8 mouse cellular contexts compared by ENCODE assay signal in the genomic region with DNA sequence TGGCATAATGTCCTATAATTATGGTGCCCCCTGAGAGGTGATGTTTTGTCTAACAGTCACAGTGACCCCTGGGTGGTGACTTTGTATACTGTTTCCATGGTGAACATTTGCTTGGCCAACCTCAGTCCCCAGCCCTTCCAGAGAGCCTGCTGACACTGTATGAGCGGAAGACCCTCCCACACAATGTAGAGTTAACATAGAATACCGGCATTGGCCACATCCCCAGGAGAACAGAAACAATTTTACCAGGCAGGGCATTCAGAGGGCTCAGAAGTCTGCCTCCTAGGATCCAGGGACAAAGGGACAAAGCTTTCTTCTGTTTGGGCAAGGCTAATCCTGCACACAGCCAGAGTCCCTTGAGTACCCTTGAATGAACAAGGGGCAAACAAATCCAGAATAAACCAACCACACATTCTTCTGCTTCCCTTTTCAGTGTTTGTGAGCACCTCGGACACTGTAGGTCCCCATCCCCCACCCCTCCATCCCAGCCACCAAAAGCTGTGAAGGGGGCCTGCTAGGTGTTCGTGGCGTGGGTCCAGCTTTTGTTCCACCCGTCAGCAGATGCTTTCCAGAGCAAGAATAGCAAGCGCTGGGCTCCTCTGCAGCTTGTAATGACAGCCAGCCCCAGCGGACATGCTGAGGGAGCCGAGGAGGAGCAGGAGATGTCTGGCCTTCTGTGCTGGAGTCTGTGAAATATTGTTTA.
DNase-seq lines count a peak whose midpoint lies in the region; ATAC-seq and TF ChIP-seq lines count a peak whose summit lies in the region.

No protein-coding gene starts in this region.

- H3K36me3 ChIP-seq in intestine, embryonic 14.5 days (ENCODE audit: control insufficient read depth, insufficient read depth, low read length) = no peaks in the 10 kb centered on the region
- H3K36me3 ChIP-seq in intestine, postnatal 0 days (ENCODE audit: control insufficient read depth, insufficient read depth) = no peaks in the 10 kb centered on the region
- no peaks in the 10 kb centered on the region for H3K36me3 ChIP-seq in forebrain, embryonic 14.5 days (ENCODE audit: control insufficient read depth, insufficient read depth, low read length)

- WGBS in intestine, embryonic 14.5 days = 27% methylated on average over 9 of the region's 9 CpGs
- WGBS in intestine, postnatal 0 days = 43% methylated on average over 9 of the region's 9 CpGs
- WGBS in forebrain, embryonic 14.5 days = 6% methylated on average over 9 of the region's 9 CpGs
- 44% methylated on average over 9 of the region's 9 CpGs for WGBS in lung, adult 2 months

- H3K27ac ChIP-seq in intestine, embryonic 14.5 days (ENCODE audit: low read depth) = no peak overlapping the region; the same call in 1 of the 2 replicates
- H3K27ac ChIP-seq in intestine, postnatal 0 days (ENCODE audit: low read depth, low read length) = no peak overlapping the region
- H3K27ac ChIP-seq in forebrain, embryonic 14.5 days (ENCODE audit: low read depth, low read length) = no peak overlapping the region

- H3K9me3 ChIP-seq in intestine, embryonic 14.5 days (ENCODE audit: control insufficient read depth, low read length) = no peaks in the 10 kb centered on the region
- H3K9me3 ChIP-seq in intestine, postnatal 0 days (ENCODE audit: control insufficient read depth) = no peaks in the 10 kb centered on the region
- H3K9me3 ChIP-seq in forebrain, embryonic 14.5 days (replicated peaks; ENCODE audit: control insufficient read depth, low read length) = no peaks in the 10 kb centered on the region

- peak overlapping the region; percentile 3; the same call in 1 of the 2 replicates for H3K4me2 ChIP-seq in intestine, embryonic 14.5 days (ENCODE audit: low read length)
- no peak overlapping the region for H3K4me2 ChIP-seq in intestine, postnatal 0 days (replicated peaks; ENCODE audit: low read depth)
- no peak overlapping the region for H3K4me2 ChIP-seq in forebrain, embryonic 14.5 days (ENCODE audit: low read length)

- no peak for ATAC-seq in intestine, embryonic 14.5 days (replicated peaks; ENCODE audit: low FRiP score, low TSS enrichment, low read depth)
- ATAC-seq in intestine, postnatal 0 days = no peak
- ATAC-seq in forebrain, embryonic 14.5 days = peak; percentile 29; the same call in 1 of the 2 replicates

- TF ChIP-seq CTCF in intestine, postnatal 0 days (IDR thresholded peaks at IDR 0.05; ENCODE audit: low read depth) = no peak
- no peak for TF ChIP-seq CTCF in lung, adult 2 months (IDR thresholded peaks at IDR 0.05; ENCODE audit: insufficient read depth, low read length)

- H3K27me3 ChIP-seq in intestine, embryonic 14.5 days (replicated peaks; ENCODE audit: control insufficient read depth, insufficient read depth, low read length) = no peaks in the 10 kb centered on the region
- H3K27me3 ChIP-seq in intestine, postnatal 0 days (replicated peaks; ENCODE audit: control insufficient read depth, insufficient read depth, low read length) = no peaks in the 10 kb centered on the region
- H3K27me3 ChIP-seq in forebrain, embryonic 14.5 days (replicated peaks; ENCODE audit: control insufficient read depth, insufficient read depth, low read length) = no peaks in the 10 kb centered on the region

- no peak overlapping the region for H3K9ac ChIP-seq in intestine, embryonic 14.5 days (ENCODE audit: low read length)
- H3K9ac ChIP-seq in intestine, postnatal 0 days (ENCODE audit: low read depth, low read length) = no peak overlapping the region
- no peak overlapping the region for H3K9ac ChIP-seq in forebrain, embryonic 14.5 days (ENCODE audit: low read length)

- peaks cover 7% of the 10 kb centered on the region; the same call in 1 of the 2 replicates for H3K4me1 ChIP-seq in intestine, embryonic 14.5 days (replicated peaks; ENCODE audit: control insufficient read depth, insufficient read depth, low read length)
- H3K4me1 ChIP-seq in intestine, postnatal 0 days (replicated peaks; ENCODE audit: control insufficient read depth, insufficient read depth, low read length) = no peaks in the 10 kb centered on the region
- peaks cover 10% of the 10 kb centered on the region for H3K4me1 ChIP-seq in forebrain, embryonic 14.5 days (ENCODE audit: control insufficient read depth, insufficient read depth, low read length)
- no peaks in the 10 kb centered on the region for H3K4me1 ChIP-seq in lung, adult 2 months (ENCODE audit: control insufficient read depth, insufficient read depth, low read length)

- TF ChIP-seq POLR2A in lung, adult 2 months (IDR thresholded peaks at IDR 0.05; ENCODE audit: borderline replicate concordance, extremely low read depth, low read depth, low read length) = no peak

- DNase-seq in intestine, embryonic 14.5 days (ENCODE audit: low spot score) = peak; percentile 56
- DNase-seq in forebrain, embryonic 14.5 days (ENCODE audit: low spot score) = peak; percentile 46
- DNase-seq in lung, adult 2 months = peak; percentile 3
- peak; percentile 49 for DNase-seq in right cerebral cortex, postnatal 14 days
- no peak for DNase-seq in thymus, adult 18-20 months
- DNase-seq in ovary, adult 18-20 months (ENCODE audit: low spot score) = no peak
- no peak for DNase-seq in thymus, postnatal 36 days

- no peak overlapping the region for H3K4me3 ChIP-seq in intestine, embryonic 14.5 days (ENCODE audit: low read depth, low read length)
- H3K4me3 ChIP-seq in intestine, postnatal 0 days (ENCODE audit: low read depth, low read length) = no peak overlapping the region
- H3K4me3 ChIP-seq in forebrain, embryonic 14.5 days (ENCODE audit: low read depth, low read length) = no peak overlapping the region
- H3K4me3 ChIP-seq in lung, adult 2 months (replicated peaks; ENCODE audit: extremely low read depth, low read depth, low read length) = no peak overlapping the region

Comparison
In these comparisons a context has a peak if more than half of its experiments do, and no peak if none do; other contexts are left out.
1. DNase-seq: peak in intestine, embryonic 14.5 days (single experiment), forebrain, embryonic 14.5 days (single experiment), lung, adult 2 months (single experiment) and right cerebral cortex, postnatal 14 days (single experiment); none in thymus, adult 18-20 months (0 of 2), ovary, adult 18-20 months (single experiment) and thymus, postnatal 36 days (0 of 2).